Mouse (Mus musculus) erythroblast, adult 5-6 weeks (primary cell): Measurements from ENCODE around the gene Gtdc1. TPM values are rescaled to one million over a fixed set of nuclear protein-coding genes. Genes with fewer than 3 reads are reported as not detected.

Experiments used
- ATAC-seq: replicated peaks from 2 replicates; pipeline ENCODE4 v1.8.0; 2016; ENCODE audit warnings: moderate number of reproducible peaks, mild to moderate bottlenecking, moderate TSS enrichment, inconsistent platforms; ENCODE audit not compliant: poor library complexity, low FRiP score, severe bottlenecking
- total RNA-seq, 2 experiments: library from RNA; stranded (forward) in 1 of 2; stranded (reverse) in 1 of 2; fragments of 150-400 nt in 1 of 2; fragments of 200-764, 138-1000 nt in 1 of 2; gene quantifications; 2 replicates each; pipeline versions ENCODE4 v1.2.3 to v1.2.4; 2015 to 2017; ENCODE audit warnings: low replicate concordance in 2 of 2

Gene Gtdc1
- total RNA-seq, 2 experiments from 2014 or later, result 7.9 to 13.3 TPM

GRCm38 (mm10) chr2:44926683-44927481 is 575 bp downstream of the Gtdc1 start:
- peak; percentile 80 for ATAC-seq

GRCm38 (mm10) chr2:44926167-44926682 is 1.2 kb downstream of the Gtdc1 start:
- ATAC-seq, result peak; percentile 62

GRCm38 (mm10) chr2:44924618-44925017 is 2.8 kb downstream of the Gtdc1 start:
- ATAC-seq, result no peak

GRCm38 (mm10) chr2:44923056-44923883 is 4.2 kb downstream of the Gtdc1 start:
- ATAC-seq, result no peak

- no peak for ATAC-seq
These were observed 5.0 kb downstream of the Gtdc1 start for GRCm38 (mm10) chr2:44922500-44922899.

GRCm38 (mm10) chr2:44920471-44920870 is 7.0 kb downstream of the Gtdc1 start:
- no peak for ATAC-seq

- no peak for ATAC-seq
These were observed 8.1 kb downstream of the Gtdc1 start for GRCm38 (mm10) chr2:44919326-44919725.

- ATAC-seq, result no peak
These were observed 8.7 kb downstream of the Gtdc1 start for GRCm38 (mm10) chr2:44918737-44919136.

GRCm38 (mm10) chr2:44916286-44916685 is 11.2 kb downstream of the Gtdc1 start:
- ATAC-seq, result no peak

- no peak for ATAC-seq
These were observed 29.7 kb downstream of the Gtdc1 start for GRCm38 (mm10) chr2:44897801-44898200.

- ATAC-seq, result no peak
These were observed 53.7 kb downstream of the Gtdc1 start for GRCm38 (mm10) chr2:44873718-44874117.

- ATAC-seq, result no peak
These were observed 62.7 kb downstream of the Gtdc1 start for GRCm38 (mm10) chr2:44864726-44865125.

GRCm38 (mm10) chr2:44854475-44854874 is 73.0 kb downstream of the Gtdc1 start:
- no peak for ATAC-seq

GRCm38 (mm10) chr2:44849666-44850065 is 77.8 kb downstream of the Gtdc1 start:
- no peak for ATAC-seq

- no peak for ATAC-seq
These were observed 79.3 kb downstream of the Gtdc1 start for GRCm38 (mm10) chr2:44848156-44848555.

- no peak for ATAC-seq
These were observed 82.0 kb downstream of the Gtdc1 start for GRCm38 (mm10) chr2:44845424-44845823.

GRCm38 (mm10) chr2:44829753-44830152 is 97.7 kb downstream of the Gtdc1 start:
- ATAC-seq, result no peak

GRCm38 (mm10) chr2:44829346-44829745 is 98.1 kb downstream of the Gtdc1 start:
- no peak for ATAC-seq

GRCm38 (mm10) chr2:44826609-44827008 is 100.8 kb downstream of the Gtdc1 start:
- ATAC-seq, result no peak

GRCm38 (mm10) chr2:44817787-44818186 is 109.7 kb downstream of the Gtdc1 start:
- ATAC-seq, result no peak

- no peak for ATAC-seq
These were observed 113.7 kb downstream of the Gtdc1 start for GRCm38 (mm10) chr2:44813729-44814128.
